Mouse (Mus musculus) lung, embryonic 16.5 days (tissue): ENCODE results near the gene Tsga10. TPM values are rescaled to one million over a fixed set of nuclear protein-coding genes. Genes with fewer than 3 reads are reported as not detected.

Experiments used
- ATAC-seq: fragments of 200-750 bp; cut with Nextera tagmentation; 2 replicates; pipeline ENCODE4 v1.8.0; 2017; ENCODE audit warnings: low read depth, mild to moderate bottlenecking, moderate library complexity
- H3K27ac ChIP-seq: fragments of 300-500 bp; sonication (generic); 2 replicates; pipeline ENCODE4 v1.5.1; 2014; ENCODE audit warnings: mild to moderate bottlenecking, control low read depth, low read length
- H3K27me3 ChIP-seq: fragments of 300-500 bp; sonication (generic); 2 replicates; pipeline ENCODE4 v1.6.1; 2014; ENCODE audit warnings: low read depth, low read length, mixed read lengths; ENCODE audit not compliant: control insufficient read depth, insufficient read depth
- H3K36me3 ChIP-seq: fragments of 300-500 bp; sonication (generic); 2 replicates; pipeline ENCODE4 v1.6.1; 2014; ENCODE audit warnings: low read length; ENCODE audit not compliant: control insufficient read depth, insufficient read depth
- H3K4me1 ChIP-seq: fragments of 300-500 bp; sonication (generic); replicated peaks from 2 replicates; pipeline ENCODE4 v1.6.1; 2014; ENCODE audit warnings: low read length, mixed read lengths; ENCODE audit not compliant: control insufficient read depth, insufficient read depth
- H3K4me2 ChIP-seq: fragments of 300-500 bp; sonication (generic); 2 replicates; pipeline ENCODE4 v1.6.1; 2014; ENCODE audit warnings: low read depth, low read length, control low read depth
- H3K4me3 ChIP-seq: fragments of 300-500 bp; sonication (generic); 2 replicates; pipeline ENCODE4 v1.5.1; 2014; ENCODE audit warnings: mild to moderate bottlenecking, low read length, control low read depth
- H3K9ac ChIP-seq: fragments of 300-500 bp; sonication (generic); 2 replicates; pipeline ENCODE4 v1.6.1; 2014; ENCODE audit warnings: low read length, control low read depth
- H3K9me3 ChIP-seq: fragments of 300-500 bp; sonication (generic); 2 replicates; pipeline ENCODE4 v1.6.1; 2016; ENCODE audit warnings: low read length; ENCODE audit not compliant: control insufficient read depth
- WGBS: fragments of 180-500 bp; shearing (Covaris S2); extraction: QIAGEN DNeasy Blood & Tissue Kit; methylation state at CpG from one replicate; pipeline ENCODE4 v1.1.7; 2014; 5-methylcytosine and 5-hydroxymethylcytosine counted together
- polyA plus RNA-seq: library from polyadenylated mRNA; unstranded; fragments of >200 nt; fragmentation: Nextera tagmentation; extraction: Ambion mirVana; gene quantifications from 2 replicates; pipeline ENCODE4 v1.2.1, GENCODE M21; 2015

Tsga10 gene
- polyA plus RNA-seq, 1 experiment from 2014 or later: 8.2 TPM

GRCm38 (mm10) chr1:37799505-37799904 is 66.7 kb downstream of the Tsga10 start:
- H3K36me3 ChIP-seq: no peaks in the 10 kb centered on the region
- no peak overlapping the region for H3K4me3 ChIP-seq
- no peak overlapping the region for H3K9ac ChIP-seq
- H3K27ac ChIP-seq: no peak overlapping the region
- H3K9me3 ChIP-seq: no peaks in the 10 kb centered on the region
- H3K27me3 ChIP-seq: no peaks in the 10 kb centered on the region
- no peaks in the 10 kb centered on the region for H3K4me1 ChIP-seq
- ATAC-seq: no peak
- WGBS: 66% methylated on average over 3 of the region's 3 CpGs
- no peak overlapping the region for H3K4me2 ChIP-seq

DNA sequence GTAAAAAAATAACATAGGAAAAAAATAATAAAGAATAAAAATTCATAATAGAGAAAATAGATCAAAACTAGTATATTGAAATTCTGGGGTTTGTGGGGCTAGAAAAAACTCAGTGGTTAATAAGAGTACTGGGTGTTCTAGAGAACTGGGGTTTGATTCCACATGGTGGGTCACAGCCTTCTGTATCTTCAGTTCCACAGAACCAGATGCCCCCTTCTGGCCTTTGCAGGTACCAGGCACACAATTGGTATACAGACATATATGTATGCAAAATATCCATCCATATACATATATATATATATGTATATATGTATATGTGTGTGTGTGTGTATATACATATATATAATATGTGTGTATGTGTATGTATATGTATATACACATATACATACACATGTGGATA is 106.8 kb downstream of the Tsga10 start:
- Histone ChIP-seq H3K4me1 (no peaks in the 10 kb centered on the region), H3K9me3 (no peaks in the 10 kb centered on the region), H3K4me2 (no peak overlapping the region), H3K36me3 (no peaks in the 10 kb centered on the region), H3K9ac (no peak overlapping the region), H3K27ac (no peak overlapping the region), H3K27me3 (no peaks in the 10 kb centered on the region), H3K4me3 (no peak overlapping the region)
- ATAC-seq: no peak

- Histone ChIP-seq H3K9me3 (no peaks in the 10 kb centered on the region), H3K9ac (no peak overlapping the region), H3K4me3 (no peak overlapping the region), H3K4me2 (no peak overlapping the region), H3K27me3 (no peaks in the 10 kb centered on the region), H3K27ac (no peak overlapping the region), H3K36me3 (no peaks in the 10 kb centered on the region), H3K4me1 (no peaks in the 10 kb centered on the region)
- no peak for ATAC-seq
- 64% methylated on average over 9 of the region's 9 CpGs for WGBS
These were observed 121.5 kb downstream of the Tsga10 start for GRCm38 (mm10) chr1:37744650-37745259.

- Histone ChIP-seq H3K27ac (no peak overlapping the region), H3K9ac (no peak overlapping the region), H3K4me1 (no peaks in the 10 kb centered on the region), H3K27me3 (no peaks in the 10 kb centered on the region), H3K4me3 (no peak overlapping the region), H3K4me2 (no peak overlapping the region), H3K9me3 (no peaks in the 10 kb centered on the region), H3K36me3 (no peaks in the 10 kb centered on the region)
- ATAC-seq: no peak
- WGBS: 62% methylated on average over 14 of the region's 14 CpGs
These were observed 123.5 kb downstream of the Tsga10 start for GRCm38 (mm10) chr1:37742602-37743270.

DNA sequence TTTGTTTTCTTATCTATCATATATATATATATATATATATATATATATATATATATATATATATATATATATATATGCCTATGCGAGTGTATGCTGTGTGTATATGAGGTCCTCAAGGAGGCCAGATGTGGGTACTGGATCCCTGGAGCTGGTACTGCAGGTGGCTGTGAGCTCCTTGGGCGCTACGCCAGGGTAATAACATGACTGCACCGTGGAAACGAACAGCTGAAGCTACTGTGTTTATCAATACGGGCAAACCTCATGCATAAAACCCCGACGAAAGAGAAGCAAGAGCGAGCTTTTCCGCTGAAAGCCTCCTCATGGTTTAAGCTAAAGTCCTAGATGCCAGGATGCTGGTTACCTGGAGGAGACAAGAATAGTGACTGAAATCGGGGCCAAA is 124.1 kb downstream of the Tsga10 start:
- no peaks in the 10 kb centered on the region for H3K36me3 ChIP-seq

DNA sequence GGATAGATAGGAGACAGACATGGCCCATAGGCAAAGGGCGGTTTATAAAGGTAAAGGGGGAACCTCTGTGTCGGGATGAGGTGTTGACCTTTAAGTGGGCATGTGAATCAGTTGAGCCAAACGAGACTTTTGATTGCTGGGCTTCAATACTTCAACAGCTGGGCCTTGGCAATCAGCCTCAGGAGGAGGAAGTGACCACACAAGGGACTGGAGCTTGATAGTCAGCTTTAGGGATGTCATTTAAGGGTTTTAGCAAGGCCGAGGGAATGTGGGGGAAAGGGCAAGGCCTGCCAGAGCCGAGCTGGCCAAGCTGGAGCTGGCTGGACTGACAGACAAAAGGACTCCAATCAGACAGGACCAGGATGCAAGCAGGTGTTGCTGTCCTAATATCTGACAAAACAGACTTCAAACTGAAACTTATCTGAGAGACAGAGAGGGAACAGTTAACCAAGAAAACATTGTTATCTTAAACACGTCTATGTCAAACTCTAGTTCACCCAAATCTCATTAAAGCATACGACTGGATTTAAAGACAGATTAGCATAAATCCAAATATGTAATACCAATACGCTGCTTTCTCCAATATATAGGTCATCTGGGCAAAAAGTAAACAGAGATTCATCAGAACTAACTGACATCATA is 125.9 kb downstream of the Tsga10 start:
- Histone ChIP-seq H3K4me3 (no peak overlapping the region), H3K9me3 (no peaks in the 10 kb centered on the region), H3K4me1 (no peaks in the 10 kb centered on the region), H3K27me3 (no peaks in the 10 kb centered on the region), H3K36me3 (no peaks in the 10 kb centered on the region), H3K9ac (no peak overlapping the region), H3K4me2 (no peak overlapping the region), H3K27ac (no peak overlapping the region)
- WGBS: 56% methylated on average over 8 of the region's 8 CpGs
- ATAC-seq: no peak

More for the DNA sequence above, 124.1 kb downstream of the Tsga10 start:
- ATAC-seq: no peak
- H3K4me3 ChIP-seq: no peak overlapping the region
- no peak overlapping the region for H3K4me2 ChIP-seq
- no peaks in the 10 kb centered on the region for H3K27me3 ChIP-seq
- 78% methylated on average over 11 of the region's 11 CpGs for WGBS
- H3K4me1 ChIP-seq: no peaks in the 10 kb centered on the region
- no peaks in the 10 kb centered on the region for H3K9me3 ChIP-seq
- H3K9ac ChIP-seq: no peak overlapping the region
- H3K27ac ChIP-seq: no peak overlapping the region

DNA sequence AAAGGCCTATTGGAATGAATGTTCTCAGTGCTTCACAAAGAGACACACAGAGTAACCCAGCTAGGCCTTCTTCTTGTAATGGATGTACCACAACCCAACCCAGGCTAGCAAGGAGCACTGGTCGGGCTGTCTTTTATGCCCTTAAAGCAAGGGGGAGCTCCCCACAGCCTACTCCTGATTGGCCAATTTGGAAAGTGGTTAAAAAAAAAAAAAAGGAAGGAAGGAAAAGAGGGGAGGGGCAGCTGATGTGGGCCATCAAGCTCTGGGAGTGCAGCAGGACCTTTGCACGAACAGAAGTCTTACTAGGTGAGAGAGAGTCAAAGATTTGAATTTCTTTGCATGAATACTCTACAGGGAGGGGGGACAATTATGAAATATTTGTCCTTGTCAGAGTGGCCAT is 127.3 kb downstream of the Tsga10 start:
- WGBS: 55% methylated on average over 2 of the region's 2 CpGs

GRCm38 (mm10) chr1:37737045-37737444 is 129.2 kb downstream of the Tsga10 start:
- H3K4me3 ChIP-seq: no peak overlapping the region
- H3K4me2 ChIP-seq: no peak overlapping the region
- no peaks in the 10 kb centered on the region for H3K36me3 ChIP-seq
- no peaks in the 10 kb centered on the region for H3K27me3 ChIP-seq
- WGBS: 70% methylated on average over 4 of the region's 4 CpGs
- no peaks in the 10 kb centered on the region for H3K9me3 ChIP-seq
- no peaks in the 10 kb centered on the region for H3K4me1 ChIP-seq
- no peak overlapping the region for H3K27ac ChIP-seq
- no peak for ATAC-seq
- no peak overlapping the region for H3K9ac ChIP-seq

More for the DNA sequence above, 127.3 kb downstream of the Tsga10 start:
- no peaks in the 10 kb centered on the region for H3K36me3 ChIP-seq
- no peaks in the 10 kb centered on the region for H3K27me3 ChIP-seq
- no peak overlapping the region for H3K4me2 ChIP-seq
- H3K9ac ChIP-seq: no peak overlapping the region
- no peaks in the 10 kb centered on the region for H3K9me3 ChIP-seq
- no peak overlapping the region for H3K4me3 ChIP-seq
- no peak overlapping the region for H3K27ac ChIP-seq
- no peaks in the 10 kb centered on the region for H3K4me1 ChIP-seq
- ATAC-seq: no peak

DNA sequence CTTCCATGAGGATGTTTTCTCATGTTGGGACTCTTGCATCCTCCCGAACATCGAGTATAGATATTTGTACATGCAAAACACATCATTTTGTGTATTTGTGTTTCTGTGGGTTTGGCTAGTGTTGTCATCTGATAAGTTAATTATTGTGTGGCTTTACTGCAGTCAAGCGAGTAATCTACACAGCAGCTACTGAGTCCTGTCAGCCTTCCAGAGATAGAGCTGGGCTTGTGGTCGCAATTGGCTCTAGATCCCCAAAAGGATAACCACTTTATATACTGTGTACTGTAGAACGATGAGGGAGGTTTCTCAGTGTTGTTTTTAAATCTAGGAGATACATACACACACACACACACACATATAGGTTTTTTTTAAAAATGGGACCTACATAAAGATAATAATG is 130.3 kb downstream of the Tsga10 start:
- H3K4me2 ChIP-seq: no peak overlapping the region
- H3K9ac ChIP-seq: no peak overlapping the region
- ATAC-seq: no peak
- no peaks in the 10 kb centered on the region for H3K36me3 ChIP-seq
- WGBS: 81% methylated on average over 5 of the region's 5 CpGs
- no peak overlapping the region for H3K4me3 ChIP-seq
- H3K27me3 ChIP-seq: no peaks in the 10 kb centered on the region
- H3K9me3 ChIP-seq: no peaks in the 10 kb centered on the region
- no peaks in the 10 kb centered on the region for H3K4me1 ChIP-seq
- H3K27ac ChIP-seq: no peak overlapping the region
